Mouse (Mus musculus) lung, adult 2 months (tissue): ENCODE data around the gene Vps36.

Experiments
- CTCF ChIP-seq: fragments of 200-500 bp; IDR thresholded peaks from 2 replicates; pipeline ENCODE4 v1.5.1; 2011; ENCODE audit warnings: mild to moderate bottlenecking, low read length, control low read depth; ENCODE audit not compliant: insufficient read depth
- POLR2A ChIP-seq: fragments of 200-500 bp; IDR thresholded peaks from 2 replicates; pipeline ENCODE4 v1.6.1; 2011; ENCODE audit warnings: low read depth, mild to moderate bottlenecking, control low read depth, low read length, borderline replicate concordance; ENCODE audit errors: extremely low read depth

- TF ChIP-seq CTCF = no peak
- TF ChIP-seq POLR2A = no peak
Measured at GRCm38 (mm10) chr8:22184884-22185283, 7.7 kb upstream of the Vps36 start.
